Mouse (Mus musculus) kidney, adult 10 weeks (tissue): ENCODE results near the gene Tspoap1. TPM values are rescaled to one million over a fixed set of nuclear protein-coding genes. Genes with fewer than 3 reads are reported as not detected.

Source experiments
- polyA plus RNA-seq: library from polyadenylated mRNA; stranded (reverse); fragments of 350-450 nt; fragmentation: Illumina TruSeq; extraction: RNeasy Lipid Tissue Mini Kit (QIAGEN cat#74804); gene quantifications from one replicate; pipeline ENCODE4 v1.2.3, GENCODE M21; 2014; ENCODE audit warnings: low read depth, low replicate concordance

Gene Tspoap1
- polyA plus RNA-seq: 0.65 TPM

GRCm38 (mm10) chr11:87760301-87761081 is at the start of gene Tspoap1:
Gene Tspoap1, plus strand, starts transcription at chr11:87760541.

GRCm38 (mm10) chr11:87737175-87737740 is 23.1 kb upstream of the Tspoap1 start, which contains the start of gene Supt4a:
Gene Supt4a, plus strand, starts transcription at chr11:87737552.

GRCm38 (mm10) chr11:87793460-87793859 is 33.1 kb downstream of the Tspoap1 start, which contains the start of gene Mpo:
Gene Mpo, plus strand, starts transcription at chr11:87793581.

GRCm38 (mm10) chr11:87828239-87828900 is 68.0 kb downstream of the Tspoap1 start, which contains the start of gene Lpo:
Gene Lpo, minus strand, starts transcription at chr11:87828289.

Other genes with a start within 250 kb of the Tspoap1 start
- gene Gm11492, start 193.9 kb upstream of the Tspoap1 start, polyA plus RNA-seq: not detected
- gene Sept4, start 191.6 kb upstream of the Tspoap1 start, polyA plus RNA-seq: 10.8 TPM
- 33.6 TPM for gene Mtmr4, start 168.4 kb upstream of the Tspoap1 start, polyA plus RNA-seq
- gene Hsf5, start 143.4 kb upstream of the Tspoap1 start, polyA plus RNA-seq: not detected
- 4.7 TPM for gene Rnf43, start 97.8 kb upstream of the Tspoap1 start, polyA plus RNA-seq
- 22.1 TPM for gene Supt4a, start 23.0 kb upstream of the Tspoap1 start, polyA plus RNA-seq
- gene Mpo, start 33.0 kb downstream of the Tspoap1 start, polyA plus RNA-seq: not detected
- not detected for gene Lpo, start 67.7 kb downstream of the Tspoap1 start, polyA plus RNA-seq
- gene Mks1, start 92.7 kb downstream of the Tspoap1 start, polyA plus RNA-seq: 1.5 TPM
- gene Epx, start 115.0 kb downstream of the Tspoap1 start, polyA plus RNA-seq: not detected
- gene Olfr462, start 131.7 kb downstream of the Tspoap1 start, polyA plus RNA-seq: not detected
- not detected for gene Olfr463, start 136.8 kb downstream of the Tspoap1 start, polyA plus RNA-seq
- not detected for gene Olfr464, start 160.4 kb downstream of the Tspoap1 start, polyA plus RNA-seq
- gene Dynll2, start 227.0 kb downstream of the Tspoap1 start, polyA plus RNA-seq: 152 TPM